15 mouse cellular contexts compared by ENCODE assay signal in genomic region chr10:28596897-28597296, GRCm38 (mm10).
"Had no signal": no experiment of that assay in that cellular context is flagged by ENCODE, and none has a peak within 500 bp of the region (broad histone marks: within the 10 kb centered on the region; RNA-seq: fewer than 3 reads in every experiment).

No protein-coding gene starts in this region.

- H3K36me3 ChIP-seq: midbrain, embryonic 12.5 days had no signal

- H3K4me2 ChIP-seq: limb, embryonic 13.5 days; liver, embryonic 15.5 days; lung, embryonic 14.5 days; midbrain, embryonic 12.5 days had no signal

- H3K9ac ChIP-seq: limb, embryonic 13.5 days; liver, embryonic 15.5 days; lung, embryonic 14.5 days; midbrain, embryonic 12.5 days had no signal

- ATAC-seq: midbrain, embryonic 16.5 days had no signal

- H3K4me1 ChIP-seq: limb, embryonic 13.5 days; liver, embryonic 15.5 days; midbrain, embryonic 12.5 days had no signal

- H3K9me3 ChIP-seq: limb, embryonic 13.5 days; liver, embryonic 15.5 days; megakaryocyte, embryonic 14.5 days; midbrain, embryonic 12.5 days had no signal

- H3K27ac ChIP-seq: layer of hippocampus, adult 2 months; limb, embryonic 13.5 days; liver, embryonic 15.5 days; macrophage; midbrain, embryonic 12.5 days; stomach, postnatal 0 days had no signal

- DNase-seq: kidney, adult 11 months; kidney, adult 9 months; kidney, postnatal 10 days; kidney, postnatal 4 days; left cerebral cortex, postnatal 4 days; lung, embryonic 14.5 days; lung, postnatal 10 days had no signal

- H3K27me3 ChIP-seq: limb, embryonic 13.5 days; liver, embryonic 15.5 days; megakaryocyte, embryonic 14.5 days; midbrain, embryonic 12.5 days had no signal

- H3K4me3 ChIP-seq: layer of hippocampus, adult 2 months; limb, embryonic 13.5 days; liver, embryonic 15.5 days; megakaryocyte, embryonic 14.5 days; midbrain, embryonic 12.5 days had no signal
